Mouse (Mus musculus) hindbrain, embryonic 16.5 days (tissue): ENCODE data around the gene Kcnk1. TPM values are rescaled to one million over a fixed set of nuclear protein-coding genes. Genes with fewer than 3 reads are reported as not detected.
A peak's percentile ranks its signal among the peaks of the same experiment; 100 is the strongest.

ENCODE experiments used
- ATAC-seq: fragments of 200-750 bp; cut with Nextera tagmentation; 2 replicates; pipeline ENCODE4 v1.8.0; 2017; ENCODE audit warnings: moderate TSS enrichment, moderate library complexity
- H3K27ac ChIP-seq: fragments of 300-500 bp; sonication (generic); 2 replicates; pipeline ENCODE4 v1.5.1; 2014; ENCODE audit warnings: low read depth, mild to moderate bottlenecking, control low read depth, low read length, moderate library complexity
- H3K27me3 ChIP-seq: fragments of 300-500 bp; sonication (generic); replicated peaks from 2 replicates; pipeline ENCODE4 v1.6.1; 2014; ENCODE audit warnings: low read length; ENCODE audit not compliant: control insufficient read depth, insufficient read depth
- H3K36me3 ChIP-seq: fragments of 300-500 bp; sonication (generic); 2 replicates; pipeline ENCODE4 v1.6.1; 2014; ENCODE audit warnings: mild to moderate bottlenecking, low read length, moderate library complexity, mixed read lengths; ENCODE audit not compliant: control insufficient read depth, insufficient read depth
- H3K4me1 ChIP-seq: fragments of 300-500 bp; sonication (generic); 2 replicates; pipeline ENCODE4 v1.6.1; 2014; ENCODE audit warnings: low read depth, low read length; ENCODE audit not compliant: control insufficient read depth, insufficient read depth
- H3K4me2 ChIP-seq: fragments of 300-500 bp; sonication (generic); 2 replicates; pipeline ENCODE4 v1.6.1; 2014; ENCODE audit warnings: mild to moderate bottlenecking, low read length, control low read depth, moderate library complexity
- H3K4me3 ChIP-seq: fragments of 300-500 bp; sonication (generic); 2 replicates; pipeline ENCODE4 v1.5.1; 2014; ENCODE audit warnings: mild to moderate bottlenecking, low read length, control low read depth, moderate library complexity
- H3K9ac ChIP-seq: fragments of 300-500 bp; sonication (generic); 2 replicates; pipeline ENCODE4 v1.6.1; 2014; ENCODE audit warnings: low read depth, mild to moderate bottlenecking, control low read depth, low read length, moderate library complexity
- H3K9me3 ChIP-seq: fragments of 300-500 bp; sonication (generic); 2 replicates; pipeline ENCODE4 v1.6.1; 2014; ENCODE audit warnings: mild to moderate bottlenecking, low read length, moderate library complexity; ENCODE audit not compliant: control insufficient read depth
- WGBS: fragments of 180-500 bp; shearing (Covaris S2); extraction: QIAGEN DNeasy Blood & Tissue Kit; methylation state at CpG from one replicate; pipeline ENCODE4 v1.1.7; 2014; 5-methylcytosine and 5-hydroxymethylcytosine counted together
- polyA plus RNA-seq: library from polyadenylated mRNA; unstranded; fragments of >200 nt; fragmentation: Nextera tagmentation; extraction: Ambion mirVana; gene quantifications from 2 replicates; pipeline ENCODE4 v1.2.1, GENCODE M21; 2015

The Kcnk1 gene
- polyA plus RNA-seq, 1 experiment from 2014 or later = 32.7 TPM

- H3K27me3 ChIP-seq = no peaks in the 10 kb centered on the region
- H3K4me2 ChIP-seq = no peak overlapping the region
- no peaks in the 10 kb centered on the region for H3K9me3 ChIP-seq
- ATAC-seq = no peak
- no peak overlapping the region for H3K27ac ChIP-seq
- H3K36me3 ChIP-seq = no peaks in the 10 kb centered on the region
- peaks cover 4% of the 10 kb centered on the region; the same call in 1 of the 2 replicates for H3K4me1 ChIP-seq
- no peak overlapping the region for H3K9ac ChIP-seq
- 22% methylated on average over 6 of the region's 6 CpGs for WGBS
- no peak overlapping the region for H3K4me3 ChIP-seq
These were observed 7.9 kb upstream of the Kcnk1 start for GRCm38 (mm10) chr8:125986999-125987589.

- no peak overlapping the region for H3K9ac ChIP-seq
- no peak for ATAC-seq
- H3K4me1 ChIP-seq = peaks cover 4% of the 10 kb centered on the region; the same call in 1 of the 2 replicates
- no peaks in the 10 kb centered on the region for H3K9me3 ChIP-seq
- no peak overlapping the region for H3K27ac ChIP-seq
- H3K4me3 ChIP-seq = no peak overlapping the region
- peaks cover 2% of the 10 kb centered on the region; the same call in 1 of the 2 replicates for H3K27me3 ChIP-seq
- no peak overlapping the region for H3K4me2 ChIP-seq
- 53% methylated on average over 2 of the region's 2 CpGs for WGBS
- no peaks in the 10 kb centered on the region for H3K36me3 ChIP-seq
These were observed 7.0 kb upstream of the Kcnk1 start for GRCm38 (mm10) chr8:125987996-125988395.

- WGBS = 89% methylated on average over 9 of the region's 9 CpGs
- ATAC-seq = no peak
- Histone ChIP-seq H3K27me3 (peaks cover 2% of the 10 kb centered on the region; the same call in 1 of the 2 replicates), H3K4me1 (peaks cover 23% of the 10 kb centered on the region), H3K9me3 (no peaks in the 10 kb centered on the region), H3K4me2 (no peak overlapping the region), H3K4me3 (no peak overlapping the region), H3K36me3 (no peaks in the 10 kb centered on the region), H3K27ac (no peak overlapping the region), H3K9ac (no peak overlapping the region)
These were observed 1.3 kb upstream of the Kcnk1 start for GRCm38 (mm10) chr8:125993636-125994035.

- Histone ChIP-seq H3K4me1 (peaks cover 23% of the 10 kb centered on the region), H3K27me3 (peaks cover 2% of the 10 kb centered on the region; the same call in 1 of the 2 replicates), H3K9me3 (no peaks in the 10 kb centered on the region), H3K4me3 (peak overlapping the region; percentile 72), H3K27ac (peak overlapping the region; percentile 85; the same call in 1 of the 2 replicates), H3K36me3 (no peaks in the 10 kb centered on the region), H3K9ac (peak overlapping the region; percentile 84), H3K4me2 (peak overlapping the region; percentile 93)
- 9% methylated on average over 14 of the region's 14 CpGs for WGBS
- ATAC-seq = no peak; the same call in 1 of the 2 replicates
These were observed 1.3 kb downstream of the Kcnk1 start for GRCm38 (mm10) chr8:125996031-125996839.

- peak overlapping the region; percentile 7 for H3K9ac ChIP-seq
- 34% methylated on average over 6 of the region's 6 CpGs for WGBS
- peaks cover 2% of the 10 kb centered on the region; the same call in 1 of the 2 replicates for H3K27me3 ChIP-seq
- peaks cover 23% of the 10 kb centered on the region for H3K4me1 ChIP-seq
- no peaks in the 10 kb centered on the region for H3K9me3 ChIP-seq
- no peak for ATAC-seq
- no peak overlapping the region for H3K27ac ChIP-seq
- H3K36me3 ChIP-seq = no peaks in the 10 kb centered on the region
- peak overlapping the region; percentile 72 for H3K4me3 ChIP-seq
- H3K4me2 ChIP-seq = peak overlapping the region; percentile 93
These were observed 2.0 kb downstream of the Kcnk1 start for GRCm38 (mm10) chr8:125996980-125997379.

- no peak overlapping the region for H3K27ac ChIP-seq
- H3K9ac ChIP-seq = peak overlapping the region; percentile 35
- no peaks in the 10 kb centered on the region for H3K9me3 ChIP-seq
- peaks cover 23% of the 10 kb centered on the region for H3K4me1 ChIP-seq
- peaks cover 2% of the 10 kb centered on the region; the same call in 1 of the 2 replicates for H3K27me3 ChIP-seq
- 53% methylated on average over 5 of the region's 5 CpGs for WGBS
- peak overlapping the region; percentile 72 for H3K4me3 ChIP-seq
- peak overlapping the region; percentile 93 for H3K4me2 ChIP-seq
- no peaks in the 10 kb centered on the region for H3K36me3 ChIP-seq
- no peak for ATAC-seq
These were observed 2.6 kb downstream of the Kcnk1 start for GRCm38 (mm10) chr8:125997550-125997949.

GRCm38 (mm10) chr8:125999842-126000395 lies 4.9 kb downstream of the Kcnk1 start:
- 68% methylated on average over 7 of the region's 7 CpGs for WGBS
- no peak overlapping the region; the same call in 1 of the 2 replicates for H3K4me2 ChIP-seq

GRCm38 (mm10) chr8:126003546-126003945 lies 8.6 kb downstream of the Kcnk1 start:
- H3K27me3 ChIP-seq = no peaks in the 10 kb centered on the region
- H3K4me1 ChIP-seq = no peaks in the 10 kb centered on the region; the same call in 1 of the 2 replicates
- no peak overlapping the region for H3K4me2 ChIP-seq
- no peak for ATAC-seq
- no peak overlapping the region for H3K27ac ChIP-seq
- H3K9ac ChIP-seq = no peak overlapping the region
- no peaks in the 10 kb centered on the region for H3K9me3 ChIP-seq
- no peaks in the 10 kb centered on the region for H3K36me3 ChIP-seq
- no peak overlapping the region for H3K4me3 ChIP-seq
- WGBS = 91% methylated on average over 6 of the region's 6 CpGs

More at GRCm38 (mm10) chr8:125999842-126000395, 4.9 kb downstream of the Kcnk1 start:
- Histone ChIP-seq H3K4me3 (no peak overlapping the region), H3K9me3 (no peaks in the 10 kb centered on the region), H3K9ac (no peak overlapping the region), H3K27ac (no peak overlapping the region), H3K4me1 (peaks cover 19% of the 10 kb centered on the region), H3K36me3 (no peaks in the 10 kb centered on the region), H3K27me3 (no peaks in the 10 kb centered on the region)
- ATAC-seq = no peak

- H3K36me3 ChIP-seq = no peaks in the 10 kb centered on the region
- no peak for ATAC-seq
- H3K4me3 ChIP-seq = no peak overlapping the region
- 81% methylated on average over 7 of the region's 7 CpGs for WGBS
- H3K4me2 ChIP-seq = no peak overlapping the region
- H3K27me3 ChIP-seq = no peaks in the 10 kb centered on the region
- H3K9me3 ChIP-seq = no peaks in the 10 kb centered on the region
- H3K27ac ChIP-seq = no peak overlapping the region
- no peaks in the 10 kb centered on the region for H3K4me1 ChIP-seq
- H3K9ac ChIP-seq = no peak overlapping the region
These were observed 10.0 kb downstream of the Kcnk1 start for GRCm38 (mm10) chr8:126004953-126005352.
